Mouse (Mus musculus) gastrocnemius, postnatal 14 days (tissue): ENCODE measurements around the gene Resp18. TPM values are rescaled to one million over a fixed set of nuclear protein-coding genes. Genes with fewer than 3 reads are reported as not detected.

Experiments used
- DNase-seq: peaks from one replicate; pipeline ENCODE4 v3.0.0; 2021; ENCODE audit warnings: mixed read lengths
- intact Hi-C: fragments of 180-260 bp; cut with DNase I; formaldehyde crosslinking; loops from one replicate; pipeline ENCODE4 v1.15.1; 2025; ENCODE audit warnings: low total_unique reads
- total RNA-seq, 2 experiments: library from RNA; stranded (reverse); gene quantifications; 2 replicates each; pipeline ENCODE4 v1.2.3; 2021

Gene Resp18
- total RNA-seq, 2 experiments from 2014 or later, result not detected

DNA sequence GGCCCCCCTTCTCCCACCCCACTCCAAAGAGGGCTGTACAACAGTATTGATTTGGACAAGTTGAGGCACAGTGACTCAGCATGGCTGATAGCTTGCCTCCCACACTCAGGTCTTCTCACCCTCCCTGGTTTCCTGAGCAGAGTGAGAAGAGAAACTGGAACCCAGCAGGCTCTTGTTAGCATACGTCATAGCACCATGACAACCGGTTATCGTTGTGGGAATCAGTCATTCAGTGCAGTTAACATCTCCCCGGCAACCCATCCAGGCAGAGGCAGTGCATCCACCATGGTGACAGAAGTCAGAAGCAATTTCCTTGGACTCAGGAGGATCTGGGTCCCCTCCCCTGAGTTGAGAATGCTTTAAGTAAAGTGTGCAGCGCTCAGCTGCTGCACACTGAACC, 4.8 kb upstream of the Resp18 start:
- intact Hi-C loops, result no loop called here
- DNase-seq, result no peak

DNA sequence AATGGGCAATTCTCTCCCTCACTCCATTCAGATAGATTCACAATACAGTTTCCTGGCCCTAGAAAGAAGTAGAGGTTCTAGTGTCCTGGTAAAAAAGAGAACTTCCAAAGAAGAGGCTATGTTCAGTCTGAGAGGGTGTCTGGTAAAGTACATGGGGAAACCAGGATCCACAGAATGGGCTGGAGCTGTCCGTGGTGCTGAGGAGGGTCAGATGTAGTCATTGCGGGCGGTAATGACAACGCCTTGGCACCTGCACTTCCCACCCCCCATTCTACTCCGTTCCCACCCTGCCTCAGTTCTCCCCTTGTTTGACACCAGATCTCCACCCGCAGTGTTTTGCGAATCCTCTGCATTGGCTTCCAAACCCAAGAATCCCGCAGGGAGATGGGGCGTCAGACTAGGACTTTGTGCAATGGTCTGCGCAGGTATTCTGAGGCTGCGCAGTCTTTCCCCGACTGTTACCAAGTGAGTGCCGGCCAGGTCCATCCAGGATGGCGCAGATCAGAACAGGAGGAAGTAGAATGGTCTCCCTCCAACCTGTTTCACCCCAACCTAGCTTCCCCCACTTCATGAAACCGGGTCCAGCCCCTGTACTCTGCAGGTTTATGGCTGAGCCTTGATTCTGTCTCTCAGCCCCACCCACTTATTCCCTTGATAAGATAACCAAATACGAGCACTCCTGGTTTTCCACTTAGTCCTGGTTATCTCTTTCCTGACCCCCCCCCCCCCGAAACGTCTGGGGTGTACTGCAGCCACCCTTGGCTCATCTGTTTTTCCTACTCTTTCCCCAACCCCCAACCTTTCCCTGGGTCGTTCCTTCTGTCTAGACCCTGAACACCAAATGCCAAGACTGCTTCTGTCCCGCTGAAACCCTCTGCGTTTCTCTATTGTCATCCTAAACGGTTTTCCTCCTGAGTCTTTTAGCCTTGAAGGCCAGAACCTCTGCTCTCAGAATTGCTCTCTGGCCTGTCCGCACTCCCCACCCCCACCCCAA, 723 bp downstream of the Resp18 start:
- DNase-seq, result peak; percentile 38
- intact Hi-C loops, result no loop called here

DNA sequence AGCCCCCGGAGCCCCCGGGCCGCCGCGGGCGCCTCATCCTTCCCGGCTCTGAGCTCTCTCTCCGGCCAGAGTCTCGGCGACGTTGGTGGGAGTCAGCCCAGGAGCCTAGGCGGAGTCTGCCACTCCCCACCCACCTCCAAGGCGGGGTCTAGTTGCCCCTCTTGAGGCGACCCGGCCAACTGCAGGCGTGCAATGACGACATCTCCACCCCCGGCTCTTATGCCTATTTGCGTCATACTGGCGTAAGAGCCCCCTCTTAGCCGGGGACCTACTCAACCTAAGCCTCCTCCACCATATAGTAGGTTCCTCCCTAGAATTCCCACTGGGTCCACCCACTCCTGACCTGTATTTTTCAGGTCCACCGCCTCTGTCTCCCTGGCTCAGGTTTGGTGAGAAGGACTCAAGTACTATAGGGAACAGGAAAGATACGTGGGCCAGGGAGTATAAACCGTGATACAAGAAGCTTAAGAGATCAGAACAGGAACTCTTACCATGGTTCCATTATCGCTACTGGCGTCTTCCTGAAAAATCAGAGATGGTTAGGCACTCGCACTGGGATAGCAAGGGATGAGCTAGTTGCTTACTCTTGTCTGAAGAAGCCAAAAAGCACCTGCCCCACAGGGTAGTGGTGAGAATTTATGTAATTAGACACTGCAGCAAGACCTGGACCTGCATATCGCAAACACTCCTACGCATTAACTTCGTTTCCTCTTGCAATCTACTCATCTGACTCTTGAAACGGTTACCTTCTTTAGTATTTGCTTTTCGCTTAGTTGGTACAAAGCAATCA, 13.9 kb downstream of the Resp18 start, which contains the start of gene Ptprn:
Ptprn (minus strand) TSS at position 412 of the 790 bp plus-strand sequence.
- DNase-seq, result no peak
- intact Hi-C loops, result no loop called here

GRCm38 (mm10) chr1:75262969-75263951, 15.0 kb downstream of the Resp18 start:
- intact Hi-C loops, result no loop called here
- peak; percentile 65 for DNase-seq

DNA sequence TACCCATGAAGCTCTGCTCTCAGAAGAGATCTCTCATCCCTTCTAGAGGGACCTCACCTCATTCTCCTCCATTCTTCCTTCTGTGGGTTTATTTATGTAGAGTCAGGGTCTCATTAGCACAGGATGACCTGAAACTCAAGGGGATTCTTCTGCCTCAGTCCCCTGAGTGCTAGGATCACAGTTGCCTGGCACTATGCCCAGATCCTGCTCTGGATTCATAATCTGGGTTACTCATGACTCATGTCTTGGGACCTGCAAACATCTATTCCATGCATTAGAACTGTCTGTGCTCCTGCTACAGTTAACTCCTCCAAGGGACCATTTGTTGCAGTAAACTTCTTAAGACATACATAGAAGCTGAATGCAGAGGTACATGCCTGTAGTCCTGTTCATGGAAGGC, 16.9 kb downstream of the Resp18 start:
- DNase-seq, result no peak
- intact Hi-C loops, result no loop called here

GRCm38 (mm10) chr1:75255516-75256046, 22.6 kb downstream of the Resp18 start:
- DNase-seq, result no peak
- intact Hi-C loops, result no loop called here

DNA sequence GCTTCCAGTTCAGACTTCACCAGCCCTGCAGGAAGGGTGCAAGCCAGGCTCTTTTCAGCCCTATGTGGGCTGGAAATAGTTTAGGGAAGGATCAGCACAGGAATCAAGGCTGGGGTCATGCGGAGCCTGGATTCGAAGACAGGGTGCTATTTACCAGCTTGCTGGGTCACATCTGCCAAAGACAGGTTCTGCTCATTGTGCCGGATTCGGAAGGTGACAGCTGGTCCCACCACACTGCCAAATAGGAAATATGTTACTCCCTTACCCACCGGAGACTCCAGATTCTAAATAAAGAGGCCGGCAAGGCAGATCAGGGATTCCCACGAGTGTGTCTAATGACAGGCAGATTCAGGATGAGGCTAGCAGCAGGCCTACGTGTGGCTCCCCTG, 23.6 kb downstream of the Resp18 start:
- no peak for DNase-seq
- intact Hi-C loops, result no loop called here

DNA sequence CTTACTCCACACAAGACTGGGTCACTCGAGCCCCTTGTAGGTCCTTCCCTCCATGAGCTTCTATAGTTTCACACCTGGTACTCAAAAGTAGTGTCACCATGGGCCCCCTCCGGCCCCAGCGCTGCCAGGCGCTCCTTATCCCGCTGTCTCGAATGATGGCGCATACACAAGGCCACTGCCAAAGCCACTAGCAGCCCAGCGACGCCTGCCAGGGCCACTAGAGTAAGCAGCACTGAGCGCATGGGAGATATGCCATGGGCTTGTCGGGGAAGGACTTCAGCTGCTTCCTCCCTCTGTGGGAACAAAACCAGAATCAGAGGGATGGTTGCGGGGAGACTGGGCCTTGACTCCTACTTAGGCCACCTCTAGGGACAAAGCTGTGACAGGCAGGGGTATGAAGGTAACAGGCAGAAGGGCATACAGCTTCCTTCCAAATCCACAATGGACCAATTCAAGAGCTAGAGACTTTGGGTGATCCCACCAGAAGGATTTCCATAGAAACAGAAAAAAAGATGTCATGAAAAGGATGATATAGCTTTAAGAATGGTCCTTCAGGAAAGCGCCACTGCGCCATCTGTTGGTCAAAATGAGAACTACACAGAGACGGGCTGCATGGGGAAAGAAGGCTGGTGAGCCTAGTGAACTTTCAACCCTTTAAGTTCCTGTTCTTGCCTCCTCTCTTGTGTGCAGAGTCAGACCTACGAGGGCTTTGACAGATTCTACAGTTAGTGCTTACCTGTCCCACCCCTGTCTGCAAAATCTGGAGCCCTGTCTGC, 24.2 kb downstream of the Resp18 start:
- peak; percentile 74 for DNase-seq
- intact Hi-C loops, result no loop called here

GRCm38 (mm10) chr1:75253029-75253428, 25.2 kb downstream of the Resp18 start:
- DNase-seq, result no peak
- intact Hi-C loops, result no loop called here

DNA sequence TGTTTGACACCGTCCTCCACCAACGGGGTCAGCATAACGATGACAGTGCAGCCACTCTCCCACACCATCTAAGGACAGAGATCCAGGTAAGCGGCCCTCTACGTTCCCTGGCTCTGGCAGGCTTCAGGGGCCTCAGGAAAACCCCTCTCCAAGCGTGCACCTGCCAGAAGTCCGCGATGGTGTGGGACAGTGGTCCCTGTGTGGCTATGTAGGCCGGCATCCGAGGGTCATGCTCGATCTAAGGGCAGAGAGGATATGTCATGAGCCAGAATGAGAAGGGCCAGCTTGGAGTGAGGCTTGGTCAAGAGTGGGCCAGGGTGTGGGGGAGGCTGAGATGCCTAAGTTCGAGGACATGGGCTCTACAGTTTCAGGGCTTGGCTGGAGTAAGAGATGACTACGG, 25.9 kb downstream of the Resp18 start:
- intact Hi-C loops, result no loop called here
- DNase-seq, result no peak

- DNase-seq, result peak; percentile 76
- intact Hi-C loops, result no loop called here
Observed at GRCm38 (mm10) chr1:75251112-75251970, 26.9 kb downstream of the Resp18 start.

DNA sequence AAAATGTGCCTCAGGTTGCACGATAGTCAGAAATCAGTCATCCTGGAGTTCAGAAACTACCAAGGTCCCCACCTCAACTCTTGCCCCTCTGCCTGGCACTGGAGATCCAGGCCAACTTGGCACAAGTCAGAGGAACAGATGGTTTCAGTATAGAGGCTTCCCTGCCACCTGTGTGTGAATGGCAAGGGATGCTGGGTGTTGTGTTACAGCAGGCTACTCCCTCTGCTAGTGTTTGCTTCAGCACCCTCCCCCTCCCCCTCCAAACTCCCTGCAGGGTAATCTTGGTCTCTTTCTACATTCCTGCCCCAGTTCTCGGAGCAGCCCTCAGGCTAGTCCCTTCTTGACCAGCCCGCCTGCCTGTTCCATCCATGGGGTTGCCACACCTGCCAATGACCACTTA, 27.7 kb downstream of the Resp18 start:
- no peak for DNase-seq
- intact Hi-C loops, result no loop called here

- peak; percentile 61 for DNase-seq
- intact Hi-C loops, result no loop called here
Observed at GRCm38 (mm10) chr1:75248041-75248772, 30.0 kb downstream of the Resp18 start.

DNA sequence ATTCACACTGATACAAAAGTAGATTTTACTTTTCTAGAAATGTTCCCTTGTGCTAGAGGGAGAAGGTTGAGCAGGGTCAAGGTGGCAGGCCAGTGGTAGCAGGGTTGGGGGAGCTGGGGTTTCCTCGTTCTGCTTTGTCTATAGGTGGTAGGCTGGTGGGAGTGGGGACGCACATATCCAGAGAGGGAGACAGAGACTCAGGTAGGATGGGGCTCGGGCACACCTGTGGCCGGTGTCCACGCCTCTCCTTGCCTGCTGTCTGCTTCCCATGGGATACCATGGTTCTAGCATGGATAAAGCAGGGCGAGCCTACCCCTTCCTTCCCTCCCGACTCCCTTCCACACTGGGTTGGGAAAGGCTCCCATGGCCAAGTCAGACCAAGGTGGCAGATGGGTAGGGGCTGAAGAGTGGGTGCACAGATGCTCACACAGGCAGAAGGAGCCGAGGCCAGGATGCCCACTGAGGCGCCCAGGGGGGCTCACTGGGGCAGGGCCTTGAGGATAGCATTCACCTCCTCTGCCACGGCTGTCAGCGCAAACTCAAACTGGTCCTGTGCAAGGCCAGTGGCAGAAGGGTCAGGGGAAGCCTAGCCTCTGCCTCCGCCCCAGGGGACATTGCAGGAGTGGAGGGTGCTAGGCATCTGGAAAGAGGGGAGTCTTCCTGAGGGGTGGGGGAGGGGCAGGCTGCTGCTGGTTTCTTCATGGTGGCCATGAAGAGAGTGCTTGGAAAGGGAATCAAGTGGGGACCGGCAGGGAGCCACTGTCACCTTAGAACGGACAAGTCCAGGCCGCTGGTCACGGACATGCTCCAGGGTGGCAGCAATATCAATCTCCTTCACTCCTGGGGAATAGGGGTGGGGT, 30.9 kb downstream of the Resp18 start:
- intact Hi-C loops, result no loop called here
- DNase-seq, result no peak

DNA sequence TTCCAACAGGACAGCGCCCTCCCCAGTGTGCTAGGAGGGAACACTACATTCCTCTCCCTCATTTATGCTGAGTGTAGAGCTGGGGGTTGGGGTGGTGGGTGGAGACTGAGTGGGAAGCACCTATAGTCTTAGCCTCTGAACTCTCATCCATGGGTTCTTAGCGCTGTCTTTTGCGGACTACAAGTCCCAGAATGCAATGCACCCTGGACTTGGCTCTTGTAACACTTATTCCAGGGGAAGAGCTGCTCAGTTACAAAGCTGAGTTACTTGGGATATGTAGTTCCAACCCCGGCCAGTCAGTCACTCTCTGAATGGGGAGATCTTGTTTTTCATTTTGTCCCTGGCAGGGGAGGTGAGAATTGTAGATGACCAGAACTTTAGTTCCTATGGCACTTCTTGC, 33.4 kb downstream of the Resp18 start:
- intact Hi-C loops, result no loop called here
- DNase-seq, result no peak
